Mouse (Mus musculus): ENCODE measurements around the gene Kcnd3. TPM values are rescaled to one million over a fixed set of nuclear protein-coding genes. Genes with fewer than 3 reads are reported as not detected.

Kcnd3 gene
- polyA plus RNA-seq, 1 experiment from 2014 or later = 0.02 TPM

GRCm38 (mm10) chr3:105452556-105453213 is 555 bp downstream of the Kcnd3 start:
- 2% methylated on average over 27 of the region's 60 CpGs for WGBS (ENCODE audit: insufficient replicate concordance)
- ATAC-seq (no peak), DNase-seq (peak; percentile 18)
- H3K4me1 ChIP-seq (ENCODE audit: insufficient read depth) = peaks cover 4% of the 10 kb centered on the region
- no peak for TF ChIP-seq CTCF (IDR thresholded peaks at IDR 0.05; ENCODE audit: low read depth)
- TF ChIP-seq EP300 (IDR thresholded peaks at IDR 0.05; ENCODE audit: low read depth) = no peak
- H3K27ac ChIP-seq (ENCODE audit: low read depth) = no peak overlapping the region
- H3K9ac ChIP-seq (replicated peaks) = no peak overlapping the region
- peaks cover 63% of the 10 kb centered on the region for H3K27me3 ChIP-seq (ENCODE audit: insufficient read depth, low read length)
- H3K36me3 ChIP-seq (replicated peaks; ENCODE audit: insufficient read depth, low read length) = no peaks in the 10 kb centered on the region
- peak overlapping the region; percentile 76 for H3K4me2 ChIP-seq (ENCODE audit: low read depth, low read length)
- H3K4me3 ChIP-seq (ENCODE audit: low read depth, low read length) = peak overlapping the region; percentile 46
- H3K9me3 ChIP-seq (ENCODE audit: low read length) = no peaks in the 10 kb centered on the region

GRCm38 (mm10) chr3:105453214-105453950 is 1.3 kb downstream of the Kcnd3 start:
- 3% methylated on average over 19 of the region's 19 CpGs for WGBS (ENCODE audit: insufficient replicate concordance)
- H3K4me1 ChIP-seq (ENCODE audit: insufficient read depth) = peaks cover 4% of the 10 kb centered on the region
- H3K9ac ChIP-seq (replicated peaks) = no peak overlapping the region
- TF ChIP-seq CTCF (IDR thresholded peaks at IDR 0.05; ENCODE audit: low read depth) (no peak), EP300 (IDR thresholded peaks at IDR 0.05; ENCODE audit: low read depth) (no peak)
- DNase-seq = no peak
- H3K27me3 ChIP-seq (ENCODE audit: insufficient read depth, low read length) = peaks cover 63% of the 10 kb centered on the region
- no peak for ATAC-seq
- no peaks in the 10 kb centered on the region for H3K36me3 ChIP-seq (replicated peaks; ENCODE audit: insufficient read depth, low read length)
- H3K9me3 ChIP-seq (ENCODE audit: low read length) = no peaks in the 10 kb centered on the region
- H3K4me3 ChIP-seq (ENCODE audit: low read depth, low read length) = peak overlapping the region; percentile 46; the same call in 1 of the 2 replicates
- H3K27ac ChIP-seq (ENCODE audit: low read depth) = no peak overlapping the region
- H3K4me2 ChIP-seq (ENCODE audit: low read depth, low read length) = 0 out of 2 replicates have a peak overlapping the region, but pooled peaks have one; percentile 76

- Histone ChIP-seq H3K27ac (ENCODE audit: low read depth) (no peak overlapping the region), H3K36me3 (replicated peaks; ENCODE audit: insufficient read depth, low read length) (no peaks in the 10 kb centered on the region), H3K9me3 (ENCODE audit: low read length) (no peaks in the 10 kb centered on the region), H3K9ac (replicated peaks) (no peak overlapping the region), H3K4me1 (ENCODE audit: insufficient read depth) (peaks cover 2% of the 10 kb centered on the region), H3K4me2 (ENCODE audit: low read depth, low read length) (no peak overlapping the region), H3K27me3 (ENCODE audit: insufficient read depth, low read length) (peaks cover 28% of the 10 kb centered on the region), H3K4me3 (ENCODE audit: low read depth, low read length) (no peak overlapping the region)
- WGBS (ENCODE audit: insufficient replicate concordance) = 55% methylated on average over 4 of the region's 4 CpGs
- TF ChIP-seq EP300 (IDR thresholded peaks at IDR 0.05; ENCODE audit: low read depth) = no peak
- TF ChIP-seq CTCF (IDR thresholded peaks at IDR 0.05; ENCODE audit: low read depth) = no peak
- DNase-seq (no peak), ATAC-seq (no peak)
Observed at GRCm38 (mm10) chr3:105457657-105458056, 5.5 kb downstream of the Kcnd3 start.

- ATAC-seq = no peak
- no peaks in the 10 kb centered on the region for H3K36me3 ChIP-seq (replicated peaks; ENCODE audit: insufficient read depth, low read length)
- no peaks in the 10 kb centered on the region for H3K9me3 ChIP-seq (ENCODE audit: low read length)
- no peak overlapping the region for H3K27ac ChIP-seq (ENCODE audit: low read depth)
- H3K27me3 ChIP-seq (ENCODE audit: insufficient read depth, low read length) = no peaks in the 10 kb centered on the region
- WGBS (ENCODE audit: insufficient replicate concordance) = 65% methylated on average over 8 of the region's 8 CpGs
- DNase-seq = no peak
- no peak overlapping the region for H3K4me2 ChIP-seq (ENCODE audit: low read depth, low read length)
- H3K9ac ChIP-seq (replicated peaks) = no peak overlapping the region
- H3K4me3 ChIP-seq (ENCODE audit: low read depth, low read length) = no peak overlapping the region
- H3K4me1 ChIP-seq (ENCODE audit: insufficient read depth) = no peaks in the 10 kb centered on the region
- TF ChIP-seq CTCF (IDR thresholded peaks at IDR 0.05; ENCODE audit: low read depth) (no peak), EP300 (IDR thresholded peaks at IDR 0.05; ENCODE audit: low read depth) (no peak)
Observed at GRCm38 (mm10) chr3:105466538-105466937, 14.4 kb downstream of the Kcnd3 start.

- Histone ChIP-seq H3K27ac (ENCODE audit: low read depth) (no peak overlapping the region), H3K4me3 (ENCODE audit: low read depth, low read length) (no peak overlapping the region), H3K4me2 (ENCODE audit: low read depth, low read length) (no peak overlapping the region), H3K27me3 (ENCODE audit: insufficient read depth, low read length) (no peaks in the 10 kb centered on the region), H3K36me3 (replicated peaks; ENCODE audit: insufficient read depth, low read length) (no peaks in the 10 kb centered on the region), H3K9me3 (ENCODE audit: low read length) (no peaks in the 10 kb centered on the region), H3K9ac (replicated peaks) (no peak overlapping the region), H3K4me1 (ENCODE audit: insufficient read depth) (no peaks in the 10 kb centered on the region)
- DNase-seq (no peak), ATAC-seq (no peak)
- 79% methylated on average over 1 of the region's 1 CpGs for WGBS (ENCODE audit: insufficient replicate concordance)
- TF ChIP-seq EP300 (IDR thresholded peaks at IDR 0.05; ENCODE audit: low read depth) = no peak
- no peak for TF ChIP-seq CTCF (IDR thresholded peaks at IDR 0.05; ENCODE audit: low read depth)
Observed at GRCm38 (mm10) chr3:105472564-105472963, 20.4 kb downstream of the Kcnd3 start.

GRCm38 (mm10) chr3:105476408-105476807 is 24.3 kb downstream of the Kcnd3 start:
- Histone ChIP-seq H3K9ac (replicated peaks) (no peak overlapping the region), H3K4me3 (ENCODE audit: low read depth, low read length) (no peak overlapping the region), H3K27ac (ENCODE audit: low read depth) (no peak overlapping the region), H3K4me2 (ENCODE audit: low read depth, low read length) (no peak overlapping the region), H3K9me3 (ENCODE audit: low read length) (no peaks in the 10 kb centered on the region), H3K27me3 (ENCODE audit: insufficient read depth, low read length) (no peaks in the 10 kb centered on the region), H3K36me3 (replicated peaks; ENCODE audit: insufficient read depth, low read length) (no peaks in the 10 kb centered on the region), H3K4me1 (ENCODE audit: insufficient read depth) (no peaks in the 10 kb centered on the region)
- 65% methylated on average over 1 of the region's 1 CpGs for WGBS (ENCODE audit: insufficient replicate concordance)
- TF ChIP-seq EP300 (IDR thresholded peaks at IDR 0.05; ENCODE audit: low read depth) (no peak), CTCF (IDR thresholded peaks at IDR 0.05; ENCODE audit: low read depth) (no peak)
- DNase-seq = no peak
- no peak for ATAC-seq

All from liver, postnatal 0 days (tissue).